Mouse (Mus musculus) embryonic facial prominence, embryonic 11.5 days (tissue): ENCODE results near the gene Dmac2. TPM values are rescaled to one million over a fixed set of nuclear protein-coding genes. Genes with fewer than 3 reads are reported as not detected.
A peak's percentile ranks its signal among the peaks of the same experiment; 100 is the strongest.

Source experiments
- ATAC-seq: fragments of 200-750 bp; cut with Nextera tagmentation; replicated peaks from 2 replicates; pipeline ENCODE4 v1.8.0; 2017; ENCODE audit warnings: low read depth; ENCODE audit not compliant: insufficient number of reproducible peaks, low FRiP score, low TSS enrichment
- DNase-seq: peaks from one replicate; pipeline ENCODE4 v3.0.0-alpha.2; 2015; ENCODE audit warnings: low spot score
- H3K27ac ChIP-seq: fragments of 300-500 bp; sonication (generic); replicated peaks from 2 replicates; pipeline ENCODE4 v1.5.1; 2014; ENCODE audit warnings: mild to moderate bottlenecking, low read depth, low read length, control low read depth
- H3K27me3 ChIP-seq: fragments of 300-500 bp; sonication (generic); 2 replicates; pipeline ENCODE4 v1.6.1; 2014; ENCODE audit warnings: mild to moderate bottlenecking, low read length, moderate library complexity, mixed read lengths; ENCODE audit not compliant: control insufficient read depth, insufficient read depth
- H3K36me3 ChIP-seq: fragments of 300-500 bp; sonication (generic); replicated peaks from 2 replicates; pipeline ENCODE4 v1.6.1; 2014; ENCODE audit warnings: low read depth, mild to moderate bottlenecking, low read length, moderate library complexity, mixed read lengths; ENCODE audit not compliant: control insufficient read depth, insufficient read depth
- H3K4me1 ChIP-seq: fragments of 300-500 bp; sonication (generic); 2 replicates; pipeline ENCODE4 v1.6.1; 2014; ENCODE audit warnings: low read length, mixed read lengths; ENCODE audit not compliant: control insufficient read depth, insufficient read depth
- H3K4me2 ChIP-seq: fragments of 300-500 bp; sonication (generic); 2 replicates; pipeline ENCODE4 v1.6.1; 2014; ENCODE audit warnings: low read depth, mild to moderate bottlenecking, control low read depth, low read length, moderate library complexity
- H3K4me3 ChIP-seq: fragments of 300-500 bp; sonication (generic); 2 replicates; pipeline ENCODE4 v1.5.1; 2014; ENCODE audit warnings: low read depth, low read length, control low read depth
- H3K9ac ChIP-seq: fragments of 300-500 bp; sonication (generic); replicated peaks from 2 replicates; pipeline ENCODE4 v1.6.1; 2014; ENCODE audit warnings: mild to moderate bottlenecking, control low read depth, low read length
- H3K9me3 ChIP-seq: fragments of 300-500 bp; sonication (generic); replicated peaks from 2 replicates; pipeline ENCODE4 v1.6.1; 2016; ENCODE audit warnings: mild to moderate bottlenecking, low read length, inconsistent platforms, mixed read lengths; ENCODE audit not compliant: control insufficient read depth
- WGBS: fragments of 180-500 bp; shearing (Covaris S2); extraction: QIAGEN DNeasy Blood & Tissue Kit; methylation state at CpG from one replicate; pipeline ENCODE4 v1.1.7; 2014; 5-methylcytosine and 5-hydroxymethylcytosine counted together
- polyA plus RNA-seq: library from polyadenylated mRNA; unstranded; fragments of >200 nt; fragmentation: Nextera tagmentation; extraction: Ambion mirVana; gene quantifications from 2 replicates; pipeline ENCODE4 v1.2.1, GENCODE M21; 2014

The Dmac2 gene
- polyA plus RNA-seq, 1 experiment from 2014 or later: 32.4 TPM

DNA sequence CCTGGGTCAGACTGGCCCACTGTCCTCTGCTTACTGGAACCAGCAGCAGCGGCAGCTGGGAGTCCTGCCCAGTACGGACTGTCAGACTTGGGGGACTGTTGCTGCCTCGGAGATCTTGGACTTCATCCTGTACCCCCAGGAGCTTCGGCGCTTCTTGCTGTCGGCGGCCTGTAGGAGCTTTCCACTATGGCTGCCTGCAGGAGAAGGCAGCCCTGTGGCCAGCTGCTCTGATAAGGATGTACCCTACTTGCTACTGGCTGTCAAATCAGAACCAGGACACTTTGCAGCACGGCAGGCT, 9.1 kb downstream of the Dmac2 start:
- no peak overlapping the region for H3K4me3 ChIP-seq
- H3K27ac ChIP-seq: no peak overlapping the region
- no peaks in the 10 kb centered on the region for H3K36me3 ChIP-seq
- no peaks in the 10 kb centered on the region; the same call in 1 of the 2 replicates for H3K27me3 ChIP-seq
- no peak for DNase-seq
- no peak for ATAC-seq
- no peak overlapping the region; the same call in 1 of the 2 replicates for H3K9ac ChIP-seq
- no peaks in the 10 kb centered on the region for H3K9me3 ChIP-seq
- WGBS: 53% methylated on average over 8 of the region's 8 CpGs
- H3K4me2 ChIP-seq: peak overlapping the region; percentile 68
- no peaks in the 10 kb centered on the region for H3K4me1 ChIP-seq

DNA sequence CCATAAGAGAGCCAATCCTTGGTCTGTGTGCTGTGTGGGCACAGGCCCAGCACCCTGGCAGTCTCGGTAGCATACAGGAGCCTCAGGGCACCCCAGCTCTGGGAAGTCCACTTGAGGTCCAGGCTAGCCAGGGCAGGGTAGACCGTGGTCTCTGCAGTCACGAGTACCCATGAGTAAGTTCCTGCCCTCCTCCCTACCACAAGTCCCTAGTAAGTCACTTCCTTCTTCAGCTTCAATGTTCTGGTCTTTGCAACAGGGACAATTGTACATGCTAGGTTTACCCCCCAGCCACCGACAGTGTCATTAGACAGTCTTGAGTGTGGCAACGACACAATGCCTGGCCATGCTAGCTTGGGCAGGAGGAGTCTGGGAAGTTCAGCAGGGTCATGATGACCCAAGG, 13.5 kb downstream of the Dmac2 start:
- Histone ChIP-seq H3K4me1 (no peaks in the 10 kb centered on the region), H3K36me3 (no peaks in the 10 kb centered on the region), H3K27me3 (no peaks in the 10 kb centered on the region; the same call in 1 of the 2 replicates), H3K27ac (no peak overlapping the region), H3K4me3 (no peak overlapping the region), H3K4me2 (no peak overlapping the region), H3K9me3 (no peaks in the 10 kb centered on the region), H3K9ac (no peak overlapping the region)
- WGBS: 89% methylated on average over 5 of the region's 5 CpGs
- DNase-seq (no peak), ATAC-seq (no peak)

DNA sequence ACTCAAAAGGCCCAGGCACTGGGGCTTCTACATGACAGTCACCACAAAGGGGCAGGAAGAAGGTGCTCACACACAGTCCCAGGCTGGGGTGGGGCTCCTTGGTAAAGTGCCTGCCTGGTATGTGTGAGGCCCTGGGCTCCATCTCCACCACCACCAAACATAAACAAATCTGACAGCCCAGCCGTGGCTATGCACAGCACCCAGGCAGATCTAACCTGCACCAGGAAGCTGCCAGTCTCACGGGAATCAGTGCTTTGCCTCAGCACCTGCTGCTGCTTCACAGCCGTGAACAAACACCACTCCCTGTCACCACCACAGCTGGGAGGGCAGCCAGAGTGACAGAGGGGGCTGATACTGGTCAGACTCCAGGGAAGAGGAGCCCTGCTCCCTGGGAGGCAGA, 17.2 kb downstream of the Dmac2 start:
- DNase-seq (no peak), ATAC-seq (no peak)
- Histone ChIP-seq H3K9me3 (no peaks in the 10 kb centered on the region), H3K36me3 (no peaks in the 10 kb centered on the region), H3K9ac (no peak overlapping the region), H3K4me3 (no peak overlapping the region), H3K27me3 (no peaks in the 10 kb centered on the region), H3K27ac (no peak overlapping the region), H3K4me2 (no peak overlapping the region), H3K4me1 (no peaks in the 10 kb centered on the region)
- 73% methylated on average over 3 of the region's 3 CpGs for WGBS

DNA sequence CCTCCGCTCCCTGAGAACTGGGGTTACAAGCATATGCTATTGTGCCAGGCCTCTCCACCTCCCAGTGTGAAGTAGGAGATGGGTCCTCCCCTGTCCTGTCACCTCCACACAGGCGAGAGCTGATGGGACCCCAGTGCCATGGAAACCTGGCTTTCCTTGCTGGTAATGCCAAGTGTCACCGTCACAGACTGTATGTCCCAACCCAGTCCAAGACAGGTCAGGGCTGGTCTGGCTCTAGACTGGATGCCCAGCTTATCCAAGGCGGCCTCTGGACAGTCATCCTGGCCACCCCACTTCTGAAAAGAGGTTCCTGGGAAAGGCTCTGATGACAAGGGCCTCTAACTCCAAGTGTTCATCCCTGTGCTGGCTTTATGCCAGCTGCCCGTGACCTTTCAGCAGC, 17.9 kb downstream of the Dmac2 start:
- 90% methylated on average over 5 of the region's 5 CpGs for WGBS
- no peaks in the 10 kb centered on the region for H3K27me3 ChIP-seq
- H3K9ac ChIP-seq: no peak overlapping the region
- no peaks in the 10 kb centered on the region for H3K9me3 ChIP-seq
- H3K4me3 ChIP-seq: no peak overlapping the region
- ATAC-seq (no peak), DNase-seq (no peak)
- no peak overlapping the region for H3K4me2 ChIP-seq
- H3K36me3 ChIP-seq: no peaks in the 10 kb centered on the region
- no peaks in the 10 kb centered on the region for H3K4me1 ChIP-seq
- H3K27ac ChIP-seq: no peak overlapping the region

DNA sequence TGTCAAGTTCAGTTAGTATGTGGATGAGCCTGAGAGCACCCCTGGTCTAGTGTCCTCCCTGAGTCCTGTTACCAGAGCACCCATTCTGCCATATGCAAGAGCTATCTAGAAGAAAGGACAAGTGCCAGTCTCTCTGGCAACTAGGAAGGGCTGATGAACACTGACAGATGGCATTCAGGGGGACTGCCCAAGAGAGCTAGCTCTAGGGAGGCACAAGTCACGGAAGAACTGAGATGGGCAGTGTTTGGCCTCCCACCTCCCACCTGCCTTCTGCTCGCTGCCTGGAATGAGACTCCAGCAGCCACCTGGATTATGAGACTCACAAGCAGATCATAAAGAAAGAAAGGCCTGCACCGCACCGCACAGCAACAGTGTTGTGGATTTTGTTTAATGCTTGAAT, 20.5 kb downstream of the Dmac2 start:
- no peaks in the 10 kb centered on the region for H3K36me3 ChIP-seq
- 97% methylated on average over 4 of the region's 4 CpGs for whole genome bisulfite sequencing
- no peaks in the 10 kb centered on the region for H3K9me3 ChIP-seq
- H3K27me3 ChIP-seq: no peaks in the 10 kb centered on the region
- no peak overlapping the region for H3K27ac ChIP-seq
- H3K4me1 ChIP-seq: no peaks in the 10 kb centered on the region
- ATAC-seq (no peak), DNase-seq (no peak)
- H3K4me2 ChIP-seq: no peak overlapping the region
- no peak overlapping the region for H3K4me3 ChIP-seq
- no peak overlapping the region for H3K9ac ChIP-seq

DNA sequence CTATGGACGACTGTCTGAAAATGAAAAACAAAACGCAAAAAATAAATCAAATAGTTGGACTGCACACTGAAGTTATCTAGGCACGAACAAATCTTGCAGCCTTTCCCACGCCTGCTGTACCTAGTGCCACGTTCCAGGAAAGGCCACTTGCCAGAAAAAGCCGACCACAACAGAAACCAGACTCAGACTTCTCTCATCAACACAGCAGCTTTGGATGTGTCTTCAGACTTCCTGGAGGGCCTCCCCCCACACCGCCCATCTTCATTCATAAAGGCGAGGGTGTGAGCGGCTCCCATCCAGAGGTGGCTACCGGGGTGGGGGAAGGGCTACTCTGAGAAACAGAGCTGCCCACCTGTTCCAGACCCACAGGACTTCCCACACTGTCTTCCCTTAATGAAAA, 24.9 kb downstream of the Dmac2 start:
- Histone ChIP-seq H3K9ac (no peak overlapping the region), H3K9me3 (no peaks in the 10 kb centered on the region), H3K4me3 (no peak overlapping the region), H3K27ac (no peak overlapping the region), H3K36me3 (no peaks in the 10 kb centered on the region), H3K4me1 (no peaks in the 10 kb centered on the region), H3K4me2 (no peak overlapping the region), H3K27me3 (no peaks in the 10 kb centered on the region)
- ATAC-seq (no peak), DNase-seq (no peak)
- WGBS: 85% methylated on average over 10 of the region's 10 CpGs

DNA sequence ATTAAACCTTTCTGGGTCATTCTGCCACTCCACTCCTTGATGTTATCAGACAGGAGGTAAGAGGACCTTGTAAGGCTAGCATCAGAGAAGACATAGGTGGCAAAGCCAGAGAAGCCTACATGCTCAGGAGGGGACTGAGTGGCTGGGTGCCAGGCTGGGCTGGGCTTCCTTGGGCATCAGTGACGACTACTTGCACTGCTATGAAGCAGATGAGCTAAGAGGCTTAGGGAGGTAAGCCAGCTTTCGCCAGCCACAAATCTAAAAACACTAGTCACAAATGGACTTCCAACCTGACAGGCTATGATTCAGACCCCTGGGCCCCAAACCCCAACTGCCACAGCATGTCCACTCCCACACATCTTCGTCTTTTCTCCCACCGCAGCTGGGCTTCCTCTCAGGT, 25.4 kb downstream of the Dmac2 start:
- DNase-seq (no peak), ATAC-seq (no peak)
- H3K9me3 ChIP-seq: no peaks in the 10 kb centered on the region
- no peak overlapping the region for H3K4me3 ChIP-seq
- H3K27me3 ChIP-seq: no peaks in the 10 kb centered on the region
- H3K4me1 ChIP-seq: no peaks in the 10 kb centered on the region
- WGBS: 86% methylated on average over 4 of the region's 4 CpGs
- H3K4me2 ChIP-seq: no peak overlapping the region
- no peak overlapping the region for H3K27ac ChIP-seq
- no peaks in the 10 kb centered on the region for H3K36me3 ChIP-seq
- no peak overlapping the region for H3K9ac ChIP-seq

DNA sequence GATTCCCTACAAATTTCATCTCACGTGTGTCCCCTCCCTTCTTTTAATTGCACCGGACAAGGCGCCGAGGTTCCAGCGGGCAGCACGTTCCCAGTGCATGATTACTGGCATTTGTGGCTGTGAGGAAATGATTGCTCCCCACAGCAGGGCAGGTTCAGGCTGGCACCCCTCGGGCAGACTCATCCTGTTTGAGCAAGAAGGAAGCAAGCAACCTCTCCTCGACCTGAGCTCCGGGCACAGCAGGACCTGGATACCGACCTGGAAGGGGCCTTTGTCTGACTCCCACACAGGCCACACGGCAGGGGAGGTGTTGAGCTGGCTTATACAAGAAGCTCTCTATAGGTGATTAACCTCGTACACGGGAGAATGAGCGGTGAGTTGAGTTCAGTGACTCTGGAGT, 25.9 kb downstream of the Dmac2 start:
- no peaks in the 10 kb centered on the region for H3K27me3 ChIP-seq
- DNase-seq: no peak
- H3K36me3 ChIP-seq: no peaks in the 10 kb centered on the region
- 53% methylated on average over 14 of the region's 14 CpGs for WGBS
- H3K27ac ChIP-seq: no peak overlapping the region
- H3K4me1 ChIP-seq: no peaks in the 10 kb centered on the region
- H3K9ac ChIP-seq: no peak overlapping the region
- no peak overlapping the region for H3K4me2 ChIP-seq
- no peak for ATAC-seq
- H3K4me3 ChIP-seq: no peak overlapping the region
- no peaks in the 10 kb centered on the region for H3K9me3 ChIP-seq
